Mouse (Mus musculus): ENCODE measurements around the gene Nmrk1. TPM values are rescaled to one million over a fixed set of nuclear protein-coding genes. Genes with fewer than 3 reads are reported as not detected.

The Nmrk1 gene
- polyA plus RNA-seq, 1 experiment from 2014 or later = 6.4 TPM

GRCm38 (mm10) chr19:18623894-18624293 is 7.9 kb upstream of the Nmrk1 start:
- H3K27ac ChIP-seq = no peak overlapping the region
- DNase-seq (ENCODE audit: extremely low spot score, low spot score) = no peak
- H3K27me3 ChIP-seq (ENCODE audit: poor library complexity, severe bottlenecking) = no peaks in the 10 kb centered on the region
- H3K4me3 ChIP-seq = no peak overlapping the region
- H3K9me3 ChIP-seq = no peaks in the 10 kb centered on the region
- no peaks in the 10 kb centered on the region for H3K36me3 ChIP-seq (replicated peaks)
- H3K4me1 ChIP-seq = no peaks in the 10 kb centered on the region
- 79% methylated on average over 2 of the region's 2 CpGs for WGBS

GRCm38 (mm10) chr19:18629589-18629988 is 2.2 kb upstream of the Nmrk1 start:
- Histone ChIP-seq H3K4me1 (peaks cover 19% of the 10 kb centered on the region), H3K27me3 (ENCODE audit: poor library complexity, severe bottlenecking) (peaks cover 35% of the 10 kb centered on the region), H3K27ac (no peak overlapping the region), H3K4me3 (no peak overlapping the region), H3K36me3 (replicated peaks) (no peaks in the 10 kb centered on the region), H3K9me3 (no peaks in the 10 kb centered on the region)
- no peak for DNase-seq (ENCODE audit: extremely low spot score, low spot score)
- WGBS = 79% methylated on average over 1 of the region's 1 CpGs

- peak; percentile 19 for DNase-seq (ENCODE audit: extremely low spot score, low spot score)
- peaks cover 19% of the 10 kb centered on the region for H3K4me1 ChIP-seq
- H3K9me3 ChIP-seq = no peaks in the 10 kb centered on the region
- 13% methylated on average over 17 of the region's 17 CpGs for WGBS
- H3K27me3 ChIP-seq (ENCODE audit: poor library complexity, severe bottlenecking) = peaks cover 35% of the 10 kb centered on the region
- peak overlapping the region; percentile 82; the same call in 1 of the 2 replicates for H3K27ac ChIP-seq
- peak overlapping the region; percentile 80 for H3K4me3 ChIP-seq
- no peaks in the 10 kb centered on the region for H3K36me3 ChIP-seq (replicated peaks)
Observed at GRCm38 (mm10) chr19:18630221-18631119, 1.3 kb upstream of the Nmrk1 start.

- DNase-seq (ENCODE audit: extremely low spot score, low spot score) = no peak
- WGBS = under 1% methylated on average over 40 of the region's 40 CpGs
- Histone ChIP-seq H3K27ac (peak overlapping the region; percentile 82), H3K4me3 (peak overlapping the region; percentile 80), H3K9me3 (no peaks in the 10 kb centered on the region), H3K36me3 (replicated peaks) (no peaks in the 10 kb centered on the region), H3K27me3 (ENCODE audit: poor library complexity, severe bottlenecking) (peaks cover 35% of the 10 kb centered on the region), H3K4me1 (peaks cover 19% of the 10 kb centered on the region)
Observed at GRCm38 (mm10) chr19:18631161-18631643, 548 bp upstream of the Nmrk1 start.

- H3K27ac ChIP-seq = peak overlapping the region; percentile 82; the same call in 1 of the 2 replicates
- WGBS = 68% methylated on average over 13 of the region's 13 CpGs
Observed at GRCm38 (mm10) chr19:18632231-18633185, 758 bp downstream of the Nmrk1 start.

GRCm38 (mm10) chr19:18637954-18638353 is 6.2 kb downstream of the Nmrk1 start:
- Histone ChIP-seq H3K36me3 (replicated peaks) (no peaks in the 10 kb centered on the region), H3K27me3 (ENCODE audit: poor library complexity, severe bottlenecking) (peaks cover 11% of the 10 kb centered on the region), H3K4me3 (no peak overlapping the region), H3K9me3 (no peaks in the 10 kb centered on the region), H3K4me1 (no peaks in the 10 kb centered on the region), H3K27ac (no peak overlapping the region)
- WGBS = 82% methylated on average over 5 of the region's 5 CpGs
- no peak for DNase-seq (ENCODE audit: extremely low spot score, low spot score)

More at GRCm38 (mm10) chr19:18632231-18633185, 758 bp downstream of the Nmrk1 start:
- H3K4me1 ChIP-seq = peaks cover 19% of the 10 kb centered on the region
- no peaks in the 10 kb centered on the region for H3K9me3 ChIP-seq
- no peak for DNase-seq (ENCODE audit: extremely low spot score, low spot score)
- no peaks in the 10 kb centered on the region for H3K36me3 ChIP-seq (replicated peaks)
- H3K27me3 ChIP-seq (ENCODE audit: poor library complexity, severe bottlenecking) = peaks cover 35% of the 10 kb centered on the region
- peak overlapping the region; percentile 80 for H3K4me3 ChIP-seq

GRCm38 (mm10) chr19:18638949-18639348 is 7.2 kb downstream of the Nmrk1 start:
- 66% methylated on average over 5 of the region's 5 CpGs for WGBS
- no peak overlapping the region for H3K27ac ChIP-seq
- H3K27me3 ChIP-seq (ENCODE audit: poor library complexity, severe bottlenecking) = 0 out of 2 replicates have a peak, but pooled peaks cover 1% of the 10 kb centered on the region
- H3K4me3 ChIP-seq = no peak overlapping the region
- no peaks in the 10 kb centered on the region for H3K36me3 ChIP-seq (replicated peaks)
- peaks cover 4% of the 10 kb centered on the region; the same call in 1 of the 2 replicates for H3K4me1 ChIP-seq
- no peak for DNase-seq (ENCODE audit: extremely low spot score, low spot score)
- no peaks in the 10 kb centered on the region for H3K9me3 ChIP-seq

GRCm38 (mm10) chr19:18639552-18639951 is 7.8 kb downstream of the Nmrk1 start:
- no peaks in the 10 kb centered on the region for H3K9me3 ChIP-seq
- no peak overlapping the region for H3K27ac ChIP-seq
- peaks cover 4% of the 10 kb centered on the region; the same call in 1 of the 2 replicates for H3K4me1 ChIP-seq
- 37% methylated on average over 2 of the region's 2 CpGs for WGBS
- no peaks in the 10 kb centered on the region for H3K27me3 ChIP-seq (ENCODE audit: poor library complexity, severe bottlenecking)
- no peak overlapping the region for H3K4me3 ChIP-seq
- DNase-seq (ENCODE audit: extremely low spot score, low spot score) = no peak
- H3K36me3 ChIP-seq (replicated peaks) = no peaks in the 10 kb centered on the region

- Histone ChIP-seq H3K4me1 (peaks cover 4% of the 10 kb centered on the region; the same call in 1 of the 2 replicates), H3K27me3 (ENCODE audit: poor library complexity, severe bottlenecking) (no peaks in the 10 kb centered on the region), H3K27ac (no peak overlapping the region), H3K4me3 (no peak overlapping the region), H3K9me3 (no peaks in the 10 kb centered on the region), H3K36me3 (replicated peaks) (no peaks in the 10 kb centered on the region)
- no peak for DNase-seq (ENCODE audit: extremely low spot score, low spot score)
- 79% methylated on average over 4 of the region's 4 CpGs for WGBS
Observed at GRCm38 (mm10) chr19:18641001-18641400, 9.3 kb downstream of the Nmrk1 start.

GRCm38 (mm10) chr19:18643411-18643810 is 11.7 kb downstream of the Nmrk1 start:
- Histone ChIP-seq H3K27ac (no peak overlapping the region), H3K4me1 (peaks cover 4% of the 10 kb centered on the region; the same call in 1 of the 2 replicates), H3K36me3 (replicated peaks) (no peaks in the 10 kb centered on the region), H3K27me3 (ENCODE audit: poor library complexity, severe bottlenecking) (no peaks in the 10 kb centered on the region), H3K4me3 (no peak overlapping the region), H3K9me3 (no peaks in the 10 kb centered on the region)
- DNase-seq (ENCODE audit: extremely low spot score, low spot score) = no peak
- 50% methylated on average over 4 of the region's 4 CpGs for WGBS

- H3K36me3 ChIP-seq (replicated peaks) = no peaks in the 10 kb centered on the region
- H3K4me3 ChIP-seq = no peak overlapping the region
- H3K27me3 ChIP-seq (ENCODE audit: poor library complexity, severe bottlenecking) = no peaks in the 10 kb centered on the region
- peaks cover 4% of the 10 kb centered on the region; the same call in 1 of the 2 replicates for H3K4me1 ChIP-seq
- DNase-seq (ENCODE audit: extremely low spot score, low spot score) = no peak
- no peak overlapping the region for H3K27ac ChIP-seq
- WGBS = 84% methylated on average over 6 of the region's 6 CpGs
- H3K9me3 ChIP-seq = no peaks in the 10 kb centered on the region
Observed at GRCm38 (mm10) chr19:18644084-18644483, 12.3 kb downstream of the Nmrk1 start.

- DNase-seq (ENCODE audit: extremely low spot score, low spot score) = no peak
- no peaks in the 10 kb centered on the region for H3K27me3 ChIP-seq (ENCODE audit: poor library complexity, severe bottlenecking)
- no peaks in the 10 kb centered on the region for H3K9me3 ChIP-seq
- WGBS = 73% methylated on average over 3 of the region's 3 CpGs
- H3K4me3 ChIP-seq = no peak overlapping the region
- H3K27ac ChIP-seq = no peak overlapping the region
- peaks cover 13% of the 10 kb centered on the region for H3K4me1 ChIP-seq
- H3K36me3 ChIP-seq (replicated peaks) = no peaks in the 10 kb centered on the region
Observed at GRCm38 (mm10) chr19:18646397-18646796, 14.6 kb downstream of the Nmrk1 start.

All from forebrain, embryonic 10.5 days (tissue).